Mouse (Mus musculus): Measurements from ENCODE around the gene Syncrip. TPM values are rescaled to one million over a fixed set of nuclear protein-coding genes. Genes with fewer than 3 reads are reported as not detected.
A peak's percentile ranks its signal among the peaks of the same experiment; 100 is the strongest.

Syncrip gene
- polyA plus RNA-seq, 1 experiment from 2014 or later = 120 TPM

- Histone ChIP-seq H3K27me3 (no peaks in the 10 kb centered on the region), H3K9me3 (no peaks in the 10 kb centered on the region), H3K4me2 (replicated peaks) (peak overlapping the region; percentile 65), H3K4me3 (peak overlapping the region; percentile 94), H3K36me3 (peaks cover 18% of the 10 kb centered on the region), H3K27ac (replicated peaks) (peak overlapping the region; percentile 95; the same call in 1 of the 2 replicates), H3K4me1 (peaks cover 28% of the 10 kb centered on the region), H3K9ac (replicated peaks) (peak overlapping the region; percentile 97)
- WGBS = 21% methylated on average over 4 of the region's 4 CpGs
- ATAC-seq (replicated peaks) = no peak
Measured at GRCm38 (mm10) chr9:88520849-88521483, 38.6 kb upstream of the Syncrip start.

- H3K27ac ChIP-seq (replicated peaks) = 0 out of 2 replicates have a peak overlapping the region, but pooled peaks have one; percentile 8
- H3K9ac ChIP-seq (replicated peaks) = peak overlapping the region; percentile 97; the same call in 1 of the 2 replicates
- H3K9me3 ChIP-seq = no peaks in the 10 kb centered on the region
- peak overlapping the region; percentile 65 for H3K4me2 ChIP-seq (replicated peaks)
- peaks cover 18% of the 10 kb centered on the region for H3K36me3 ChIP-seq
- H3K4me1 ChIP-seq = peaks cover 28% of the 10 kb centered on the region
- H3K27me3 ChIP-seq = no peaks in the 10 kb centered on the region
- WGBS = 29% methylated on average over 2 of the region's 2 CpGs
- ATAC-seq (replicated peaks) = no peak
- H3K4me3 ChIP-seq = peak overlapping the region; percentile 94
Measured at GRCm38 (mm10) chr9:88520122-88520848, 37.9 kb upstream of the Syncrip start.

- H3K27ac ChIP-seq (replicated peaks) = peak overlapping the region; percentile 39; the same call in 1 of the 2 replicates
- peak overlapping the region; percentile 65; the same call in 1 of the 2 replicates for H3K4me2 ChIP-seq (replicated peaks)
- no peak for ATAC-seq (replicated peaks)
Measured at GRCm38 (mm10) chr9:88519390-88520121, 37.2 kb upstream of the Syncrip start.

GRCm38 (mm10) chr9:88516361-88516995, 34.1 kb upstream of the Syncrip start:
- ATAC-seq (replicated peaks) = no peak
- Histone ChIP-seq H3K4me2 (replicated peaks) (no peak overlapping the region), H3K36me3 (peaks cover 18% of the 10 kb centered on the region), H3K9ac (replicated peaks) (no peak overlapping the region), H3K27me3 (no peaks in the 10 kb centered on the region), H3K4me1 (peaks cover 24% of the 10 kb centered on the region), H3K27ac (replicated peaks) (no peak overlapping the region), H3K4me3 (no peak overlapping the region), H3K9me3 (no peaks in the 10 kb centered on the region)
- 91% methylated on average over 3 of the region's 3 CpGs for WGBS

More at GRCm38 (mm10) chr9:88519390-88520121, 37.2 kb upstream of the Syncrip start:
- H3K36me3 ChIP-seq = peaks cover 18% of the 10 kb centered on the region
- H3K9me3 ChIP-seq = no peaks in the 10 kb centered on the region
- H3K4me3 ChIP-seq = 0 out of 2 replicates have a peak overlapping the region, but pooled peaks have one; percentile 94
- H3K4me1 ChIP-seq = peaks cover 28% of the 10 kb centered on the region
- H3K9ac ChIP-seq (replicated peaks) = no peak overlapping the region
- H3K27me3 ChIP-seq = no peaks in the 10 kb centered on the region

GRCm38 (mm10) chr9:88515546-88515945, 33.2 kb upstream of the Syncrip start:
- H3K4me1 ChIP-seq = peaks cover 18% of the 10 kb centered on the region
- no peak overlapping the region for H3K9ac ChIP-seq (replicated peaks)
- H3K4me3 ChIP-seq = no peak overlapping the region
- no peak overlapping the region for H3K27ac ChIP-seq (replicated peaks)
- no peaks in the 10 kb centered on the region for H3K27me3 ChIP-seq
- no peak overlapping the region for H3K4me2 ChIP-seq (replicated peaks)
- H3K9me3 ChIP-seq = no peaks in the 10 kb centered on the region
- 81% methylated on average over 1 of the region's 1 CpGs for WGBS
- ATAC-seq (replicated peaks) = no peak
- H3K36me3 ChIP-seq = peaks cover 12% of the 10 kb centered on the region; the same call in 1 of the 2 replicates

- 90% methylated on average over 6 of the region's 6 CpGs for WGBS
- no peak for ATAC-seq (replicated peaks)
- no peaks in the 10 kb centered on the region for H3K9me3 ChIP-seq
- H3K4me3 ChIP-seq = no peak overlapping the region
- no peaks in the 10 kb centered on the region for H3K36me3 ChIP-seq
- H3K27ac ChIP-seq (replicated peaks) = no peak overlapping the region
- no peaks in the 10 kb centered on the region for H3K27me3 ChIP-seq
- no peak overlapping the region for H3K9ac ChIP-seq (replicated peaks)
- H3K4me2 ChIP-seq (replicated peaks) = no peak overlapping the region
- no peaks in the 10 kb centered on the region for H3K4me1 ChIP-seq
Measured at GRCm38 (mm10) chr9:88501846-88502245, 19.5 kb upstream of the Syncrip start.

- no peaks in the 10 kb centered on the region for H3K4me1 ChIP-seq
- no peak for ATAC-seq (replicated peaks)
- H3K4me2 ChIP-seq (replicated peaks) = no peak overlapping the region
- H3K9ac ChIP-seq (replicated peaks) = no peak overlapping the region
- no peaks in the 10 kb centered on the region for H3K27me3 ChIP-seq
- no peaks in the 10 kb centered on the region for H3K9me3 ChIP-seq
- no peaks in the 10 kb centered on the region for H3K36me3 ChIP-seq
- H3K27ac ChIP-seq (replicated peaks) = no peak overlapping the region
- 76% methylated on average over 2 of the region's 2 CpGs for WGBS
- H3K4me3 ChIP-seq = no peak overlapping the region
Measured at GRCm38 (mm10) chr9:88500112-88500511, 17.7 kb upstream of the Syncrip start.

- no peaks in the 10 kb centered on the region for H3K9me3 ChIP-seq
- ATAC-seq (replicated peaks) = no peak
- H3K9ac ChIP-seq (replicated peaks) = no peak overlapping the region
- H3K4me3 ChIP-seq = no peak overlapping the region
- no peaks in the 10 kb centered on the region for H3K27me3 ChIP-seq
- 84% methylated on average over 1 of the region's 1 CpGs for whole genome bisulfite sequencing
- H3K4me1 ChIP-seq = no peaks in the 10 kb centered on the region
- no peaks in the 10 kb centered on the region for H3K36me3 ChIP-seq
- H3K4me2 ChIP-seq (replicated peaks) = no peak overlapping the region
- H3K27ac ChIP-seq (replicated peaks) = no peak overlapping the region
Measured at GRCm38 (mm10) chr9:88492522-88492921, 10.1 kb upstream of the Syncrip start.

GRCm38 (mm10) chr9:88484531-88484930, 2.2 kb upstream of the Syncrip start:
- H3K4me3 ChIP-seq = no peak overlapping the region
- no peak for ATAC-seq (replicated peaks)
- no peak overlapping the region for H3K9ac ChIP-seq (replicated peaks)
- H3K4me2 ChIP-seq (replicated peaks) = no peak overlapping the region
- no peak overlapping the region for H3K27ac ChIP-seq (replicated peaks)
- WGBS = 53% methylated on average over 6 of the region's 6 CpGs
- H3K4me1 ChIP-seq = peaks cover 15% of the 10 kb centered on the region
- no peaks in the 10 kb centered on the region for H3K9me3 ChIP-seq
- no peaks in the 10 kb centered on the region for H3K27me3 ChIP-seq
- no peaks in the 10 kb centered on the region for H3K36me3 ChIP-seq

GRCm38 (mm10) chr9:88482829-88483396, 539 bp upstream of the Syncrip start:
- H3K9ac ChIP-seq (replicated peaks) = peak overlapping the region; percentile 82
- H3K4me2 ChIP-seq (replicated peaks) = peak overlapping the region; percentile 57
- H3K4me3 ChIP-seq = peak overlapping the region; percentile 83
- under 1% methylated on average over 50 of the region's 52 CpGs for WGBS
- H3K27me3 ChIP-seq = no peaks in the 10 kb centered on the region
- H3K36me3 ChIP-seq = no peaks in the 10 kb centered on the region; the same call in 1 of the 2 replicates
- H3K9me3 ChIP-seq = no peaks in the 10 kb centered on the region
- no peak for ATAC-seq (replicated peaks)
- H3K4me1 ChIP-seq = peaks cover 26% of the 10 kb centered on the region
- peak overlapping the region; percentile 100 for H3K27ac ChIP-seq (replicated peaks)

- peaks cover 6% of the 10 kb centered on the region for H3K36me3 ChIP-seq
- H3K27me3 ChIP-seq = no peaks in the 10 kb centered on the region
- H3K9me3 ChIP-seq = no peaks in the 10 kb centered on the region
- H3K4me2 ChIP-seq (replicated peaks) = peak overlapping the region; percentile 58
- peak overlapping the region; percentile 100 for H3K27ac ChIP-seq (replicated peaks)
- H3K9ac ChIP-seq (replicated peaks) = peak overlapping the region; percentile 82
- WGBS = 0% methylated on average over 37 of the region's 43 CpGs
- H3K4me1 ChIP-seq = peaks cover 33% of the 10 kb centered on the region
- H3K4me3 ChIP-seq = peak overlapping the region; percentile 83
- peak; percentile 27; the same call in 1 of the 2 replicates for ATAC-seq (replicated peaks)
Measured at GRCm38 (mm10) chr9:88481791-88482160, 598 bp downstream of the Syncrip start.

Measured in forebrain, embryonic 15.5 days (tissue).